Mouse (Mus musculus): ENCODE measurements at regions not wholly inside any gene's neighbourhood (a gene's known extent, or its start where the extent isn't known, plus 50 kb on each side); places are given as distances from the start of the nearest gene placed in this dataset.

DNA sequence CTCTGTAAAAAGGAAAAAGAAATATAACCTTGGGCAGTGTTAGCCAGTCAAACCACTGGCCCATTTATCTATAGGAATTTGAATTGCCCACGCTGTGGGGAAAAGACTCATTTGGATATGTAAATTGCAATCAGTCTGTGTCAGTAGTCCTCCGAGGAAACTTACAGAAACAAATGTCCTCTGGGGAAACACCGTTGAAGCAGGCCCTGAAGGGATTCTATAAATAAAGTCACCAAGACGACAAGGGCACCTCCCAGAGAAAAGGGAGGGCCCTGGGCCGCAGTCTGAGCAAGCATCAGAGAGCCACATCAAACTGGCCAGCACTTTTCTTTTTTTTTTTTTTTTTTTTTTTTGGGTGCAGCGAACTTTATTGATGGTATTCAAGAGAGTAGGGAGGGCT, 145.4 kb downstream of the Pfkfb3 start:
- peaks cover 0 to 3% of the 10 kb centered on the region in 2 experiments; a peak in 2 of 4 replicates for H3K4me1 ChIP-seq (ENCODE audit: control insufficient read depth in 1 of 2, insufficient read depth in 2 of 2, low read length in 2 of 2)
- H3K4me3 ChIP-seq (ENCODE audit: control insufficient read depth in 1 of 2, insufficient read depth in 1 of 2, low read depth in 2 of 2, low read length in 2 of 2), result no peak overlapping the region
- no peaks in the 10 kb centered on the region for H3K9me3 ChIP-seq (replicated peaks; ENCODE audit: insufficient read depth, low read length)
- no peaks in the 10 kb centered on the region for H3K27me3 ChIP-seq (ENCODE audit: control insufficient read depth in 1 of 2, insufficient read depth in 2 of 2, low read length in 2 of 2)
- H3K27ac ChIP-seq (ENCODE audit: control insufficient read depth, low read depth, low read length), result no peak overlapping the region
- H3K9ac ChIP-seq (ENCODE audit: control insufficient read depth, low read depth, low read length, poor library complexity, severe bottlenecking), result no peak overlapping the region
- H3K36me3 ChIP-seq (ENCODE audit: control insufficient read depth in 1 of 2, insufficient read depth in 2 of 2, low read length in 2 of 2), result 0 out of 4 replicates have a peak, but pooled peaks cover 0 to 3% of the 10 kb centered on the region in 2 experiments
- no peaks in the 10 kb centered on the region for H3K79me2 ChIP-seq (ENCODE audit: control insufficient read depth, insufficient read depth, low read length, poor library complexity)
- no peak for DNase-seq (ENCODE audit: low read depth, low spot score)
- no peak for TF ChIP-seq ZMIZ1 (IDR thresholded peaks at IDR 0.05; ENCODE audit: low read depth, low read length)
- no peak for TF ChIP-seq ETS1 (IDR thresholded peaks at IDR 0.05; ENCODE audit: low read depth, low read length)
- TF ChIP-seq USF1 (IDR thresholded peaks at IDR 0.05; ENCODE audit: low read depth, low read length), result no peak
- no peak for TF ChIP-seq GATA1 (IDR thresholded peaks at IDR 0.05; ENCODE audit: low read depth, low read length)
- no peak for TF ChIP-seq GABPA (IDR thresholded peaks at IDR 0.05; ENCODE audit: low read depth, low read length)
- TF ChIP-seq MAFK (IDR thresholded peaks at IDR 0.05; ENCODE audit: borderline replicate concordance, low read depth, low read length), result no peak
- TF ChIP-seq CHD2 (IDR thresholded peaks at IDR 0.05; ENCODE audit: low read length), result no peak
- TF ChIP-seq MAX (IDR thresholded peaks at IDR 0.05; ENCODE audit: low read length), result no peak

DNA sequence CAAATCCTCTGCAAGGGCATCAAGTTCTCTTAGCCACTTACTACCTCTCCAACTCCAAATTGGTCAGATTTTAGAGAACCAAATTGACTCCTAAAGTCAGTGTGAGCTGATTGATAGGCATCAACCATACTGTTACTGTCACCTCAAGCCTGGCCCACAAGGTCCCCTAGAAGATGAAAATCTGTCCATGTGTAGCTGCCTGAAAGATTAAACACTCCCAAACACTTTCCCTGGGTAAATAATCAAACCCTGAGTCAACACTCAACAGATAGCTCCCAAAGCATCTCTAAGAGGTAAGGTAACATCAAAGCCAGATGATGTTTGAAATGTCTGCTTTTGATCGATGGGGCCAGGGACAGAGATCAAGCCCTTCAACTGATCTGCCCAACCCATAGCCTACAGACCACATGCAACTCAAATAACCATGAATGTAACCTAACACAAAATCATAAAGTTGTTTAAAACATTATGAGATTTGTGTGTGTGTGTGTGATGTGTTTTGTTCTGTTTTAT, 147.7 kb downstream of the Pfkfb3 start:
- Histone ChIP-seq H3K9me3 (replicated peaks; ENCODE audit: insufficient read depth, low read length) (no peaks in the 10 kb centered on the region), H3K4me3 (ENCODE audit: control insufficient read depth in 1 of 2, insufficient read depth in 1 of 2, low read depth in 2 of 2, low read length in 2 of 2) (no peak overlapping the region), H3K4me1 (ENCODE audit: control insufficient read depth in 1 of 2, insufficient read depth in 2 of 2, low read length in 2 of 2) (no peaks in the 10 kb centered on the region), H3K79me2 (ENCODE audit: control insufficient read depth, insufficient read depth, low read length, poor library complexity) (no peaks in the 10 kb centered on the region), H3K9ac (ENCODE audit: control insufficient read depth, low read depth, low read length, poor library complexity, severe bottlenecking) (no peak overlapping the region), H3K27ac (ENCODE audit: control insufficient read depth, low read depth, low read length) (no peak overlapping the region), H3K36me3 (ENCODE audit: control insufficient read depth in 1 of 2, insufficient read depth in 2 of 2, low read length in 2 of 2) (no peaks in the 10 kb centered on the region), H3K27me3 (ENCODE audit: control insufficient read depth in 1 of 2, insufficient read depth in 2 of 2, low read length in 2 of 2) (no peaks in the 10 kb centered on the region)
- no peak for TF ChIP-seq TCF12 (IDR thresholded peaks at IDR 0.05; ENCODE audit: low read depth, low read length)
- TF ChIP-seq RCOR1 (IDR thresholded peaks at IDR 0.05; ENCODE audit: low read depth, low read length), result no peak
- no peak for TF ChIP-seq SIN3A (IDR thresholded peaks at IDR 0.05; ENCODE audit: low read length)
- TF ChIP-seq ZC3H11A (IDR thresholded peaks at IDR 0.05; ENCODE audit: low read depth, low read length), result no peak
- no peak for TF ChIP-seq NELFE (IDR thresholded peaks at IDR 0.05; ENCODE audit: low read depth, low read length)
- TF ChIP-seq E2F4 (IDR thresholded peaks at IDR 0.05; ENCODE audit: borderline replicate concordance, low read depth, low read length), result no peak
- no peak for TF ChIP-seq MAX (IDR thresholded peaks at IDR 0.05; ENCODE audit: low read length)
- TF ChIP-seq MAFK (IDR thresholded peaks at IDR 0.05; ENCODE audit: borderline replicate concordance, low read depth, low read length), result no peak
- TF ChIP-seq TAL1 (IDR thresholded peaks at IDR 0.05; ENCODE audit: low read length), result no peak
- no peak for TF ChIP-seq BHLHE40 (IDR thresholded peaks at IDR 0.05; ENCODE audit: borderline replicate concordance, low read depth, low read length)
- TF ChIP-seq POLR2AphosphoS2 (IDR thresholded peaks at IDR 0.05; ENCODE audit: low read length), result no peak
- no peak for TF ChIP-seq POLR2A (IDR thresholded peaks at IDR 0.05; ENCODE audit: control insufficient read depth in 1 of 2, insufficient read depth in 1 of 2, low read depth in 1 of 2, low read length in 2 of 2, poor library complexity in 1 of 2)
- no peak for TF ChIP-seq ZMIZ1 (IDR thresholded peaks at IDR 0.05; ENCODE audit: low read depth, low read length)
- DNase-seq (ENCODE audit: low read depth, low spot score), result no peak
